Mouse (Mus musculus) left cerebral cortex, postnatal 10 days (tissue): Measurements from ENCODE around the gene Stpg2. TPM values are rescaled to one million over a fixed set of nuclear protein-coding genes. Genes with fewer than 3 reads are reported as not detected.
A peak's percentile ranks its signal among the peaks of the same experiment; 100 is the strongest.
"Not testable (repeated sequence)": the region's sequence is repeated elsewhere in the genome, so short reads cannot be mapped to it uniquely, and the experiment has no call there.

Experiments
- DNase-seq, 2 experiments: peaks; one replicate each; pipeline ENCODE4 v3.0.0; 2021 to 2022; ENCODE audit warnings: low spot score in 2 of 2, mixed read lengths in 1 of 2; ENCODE audit errors: extremely low spot score in 1 of 2
- intact Hi-C: fragments of 180-260 bp; cut with DNase I; formaldehyde crosslinking; loops from one replicate; pipeline ENCODE4 v1.15.1; 2025
- total RNA-seq, 2 experiments: library from RNA; stranded (reverse); gene quantifications; 2 replicates each; pipeline ENCODE4 v1.2.3; 2021

Gene Stpg2
- total RNA-seq, 2 experiments from 2014 or later: 0.16 TPM; not detected in 1

DNA sequence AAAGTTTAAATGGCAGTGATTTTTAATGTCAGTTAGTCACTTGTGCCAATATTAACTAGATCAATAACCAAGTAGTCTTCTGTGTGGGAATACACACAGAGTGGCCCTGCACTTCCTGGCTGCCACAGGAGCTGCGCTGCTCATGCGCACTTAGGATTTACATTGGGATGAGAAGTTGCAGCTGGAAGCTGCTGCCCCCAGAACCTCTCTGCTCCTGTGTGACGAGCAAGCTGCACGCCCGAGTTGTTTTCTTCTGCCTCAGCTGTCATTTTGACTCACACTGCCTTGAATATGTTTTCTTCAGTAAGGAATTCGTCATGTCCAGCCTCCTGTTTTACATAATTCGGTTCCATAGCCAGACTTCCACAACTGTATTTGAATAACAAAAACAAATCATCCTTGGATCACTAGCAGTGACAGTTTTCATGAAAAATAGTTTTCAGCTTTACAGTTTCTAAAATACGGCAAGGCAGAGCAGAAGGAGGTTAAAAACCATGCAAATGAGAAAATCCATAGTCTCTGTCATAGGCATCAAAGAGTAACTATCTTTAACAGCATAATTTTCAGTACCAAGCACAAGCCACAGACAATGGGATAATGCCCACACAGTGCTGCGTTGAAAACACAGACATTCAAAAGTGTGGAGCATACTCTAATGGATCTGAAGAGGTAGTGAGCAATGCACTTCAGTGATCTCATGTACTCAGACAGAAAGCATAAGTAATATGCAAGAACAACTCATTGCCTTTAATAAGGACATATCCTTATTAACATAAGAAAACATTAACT is 191.8 kb downstream of the Stpg2 start:
- DNase-seq: no peak
- intact Hi-C loops: no loop called here

- no peak for DNase-seq
- intact Hi-C loops: no loop called here
These were observed 199.2 kb downstream of the Stpg2 start for GRCm38 (mm10) chr3:139404673-139405072.

DNA sequence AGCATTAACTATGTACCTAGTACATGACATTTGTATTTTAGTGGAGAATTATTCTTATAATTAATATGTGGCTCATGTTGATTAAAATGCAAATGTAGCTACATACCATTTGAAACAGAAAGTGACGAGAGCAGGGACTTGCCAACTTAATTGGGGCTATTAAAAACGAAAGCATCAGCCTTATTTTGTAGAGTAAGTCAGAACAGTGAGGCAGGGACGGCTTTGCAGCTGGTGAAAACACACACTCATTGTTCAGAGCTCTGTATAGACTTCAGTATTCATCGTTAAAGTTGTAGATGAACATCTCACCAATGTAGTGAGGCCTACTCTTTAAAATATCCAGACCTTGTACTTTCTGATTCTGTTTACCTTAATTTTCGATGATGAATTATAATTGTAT is 213.6 kb downstream of the Stpg2 start:
- no peak for DNase-seq
- intact Hi-C loops: no loop called here

DNA sequence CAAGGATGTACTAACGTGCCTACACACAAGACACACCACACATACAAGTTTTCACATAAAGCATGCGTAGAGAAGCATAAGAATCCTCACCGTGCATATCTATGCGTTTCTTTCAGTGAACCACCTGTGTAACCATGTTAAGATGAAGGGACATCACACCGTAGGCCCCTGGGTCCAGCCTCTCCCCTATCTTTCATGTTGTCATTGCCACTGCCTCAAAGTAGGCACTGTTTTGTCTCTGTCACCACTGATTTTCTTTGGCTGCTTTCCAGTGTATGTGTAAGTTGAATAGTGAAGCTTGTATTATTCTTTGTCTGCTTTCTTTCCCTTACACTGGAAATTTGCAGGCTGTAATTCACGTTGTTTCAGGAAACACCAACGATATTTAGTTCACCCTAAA is 236.7 kb downstream of the Stpg2 start:
- intact Hi-C loops: no loop called here

DNA sequence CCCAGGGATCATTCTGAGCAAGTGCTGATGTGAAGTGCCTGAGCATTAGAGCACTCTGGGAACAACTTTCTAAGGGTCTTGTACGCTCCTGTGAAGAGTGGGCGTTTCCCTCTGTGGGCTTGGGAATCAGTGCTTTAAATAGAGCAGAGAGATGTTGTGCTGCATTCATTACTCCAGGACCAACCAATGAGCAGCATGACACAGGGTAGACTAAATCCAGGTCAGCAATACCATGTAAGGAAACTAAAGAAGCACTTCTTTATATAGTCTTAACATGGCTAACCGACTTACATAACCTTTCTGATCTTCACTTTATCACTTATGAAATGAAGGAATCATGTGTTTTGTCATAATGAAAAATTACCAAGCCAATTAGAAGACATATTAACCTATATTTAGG is 290.4 kb downstream of the Stpg2 start:
- DNase-seq: no peak
- intact Hi-C loops: no loop called here

More for the DNA sequence above, 236.7 kb downstream of the Stpg2 start:
- DNase-seq: no peak

DNA sequence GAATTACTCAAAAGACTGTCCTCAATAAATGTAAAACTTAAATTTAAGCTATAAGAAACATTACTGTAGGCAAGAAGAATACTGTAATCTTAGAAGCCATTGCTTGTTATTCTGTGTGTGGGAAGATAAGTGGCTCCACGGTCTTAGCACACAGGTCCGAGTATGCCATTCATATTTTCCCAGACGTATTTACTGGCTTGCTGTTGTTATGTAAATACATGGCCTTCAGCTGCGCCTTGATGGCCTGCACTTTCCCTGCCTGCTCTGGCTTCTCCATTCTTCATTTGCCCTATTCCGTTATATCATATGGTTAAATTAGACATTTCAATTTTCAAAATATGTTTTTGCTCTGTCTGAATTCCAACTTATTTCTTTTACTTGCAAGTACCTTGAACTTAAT is 296.7 kb downstream of the Stpg2 start:
- intact Hi-C loops: loop anchor here (10.0 kb wide), 1 partner anchor 1963 kb away; the partner anchor contains the start of gene Unc5c
- DNase-seq: no peak

DNA sequence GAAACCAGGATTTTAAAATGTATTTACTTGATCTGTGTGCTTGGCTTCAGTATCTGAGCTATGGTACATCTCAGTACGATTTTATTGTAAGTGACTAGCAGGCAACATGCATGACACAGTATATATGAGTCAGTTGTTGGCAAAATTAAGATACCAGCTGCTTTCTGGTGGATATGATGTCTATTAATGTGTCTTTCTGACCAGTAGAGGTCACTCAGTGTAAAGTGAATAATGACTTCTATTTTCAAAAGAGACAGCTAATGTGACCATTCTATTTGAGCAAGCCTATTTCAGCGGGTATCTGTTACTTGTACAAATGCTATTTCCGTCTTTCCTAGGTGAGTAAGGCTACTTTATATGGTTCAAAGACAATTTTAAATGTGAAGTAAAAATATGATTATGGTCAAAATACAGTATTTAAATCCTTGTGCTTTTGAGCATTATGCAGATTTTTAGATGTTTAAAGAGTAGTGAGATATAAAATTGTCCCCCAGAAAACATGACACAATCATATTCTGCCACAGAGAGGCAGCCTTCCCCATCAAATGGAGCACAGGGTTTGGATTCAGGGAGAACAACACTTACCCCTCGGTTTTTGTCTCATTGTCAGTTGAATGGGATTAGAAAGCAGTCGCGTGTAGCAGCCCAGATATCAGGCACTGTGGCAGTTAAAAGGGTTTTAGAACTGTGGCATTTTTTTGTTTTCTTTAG is 303.9 kb downstream of the Stpg2 start:
- intact Hi-C loops: loop anchor here (10.0 kb wide), 1 partner anchor 1955 kb away; the partner anchor contains the start of gene Unc5c
- DNase-seq: peak; percentile 10 to 17

DNA sequence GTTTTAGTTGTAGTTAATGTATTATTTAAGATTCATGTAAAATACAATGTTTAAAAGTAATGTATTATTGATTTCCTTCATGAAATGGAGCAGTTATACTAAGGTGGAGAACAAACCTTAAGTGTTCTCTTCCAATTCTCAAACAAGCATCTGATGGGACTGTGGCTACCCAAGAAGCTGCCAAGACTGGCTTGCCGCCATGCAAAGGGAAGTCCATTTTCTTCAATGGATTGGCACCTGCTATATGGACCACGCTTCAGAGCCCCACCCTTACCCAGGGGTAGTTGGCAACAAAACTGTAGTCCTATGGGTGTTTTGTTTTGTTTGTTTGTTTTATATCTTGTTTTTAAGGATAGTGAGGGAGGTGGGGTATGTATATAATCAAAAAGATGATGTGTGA is 373.0 kb downstream of the Stpg2 start:
- intact Hi-C loops: no loop called here
- no peak for DNase-seq

GRCm38 (mm10) chr3:139581298-139581697 is 375.8 kb downstream of the Stpg2 start:
- no peak for DNase-seq
- intact Hi-C loops: no loop called here

DNA sequence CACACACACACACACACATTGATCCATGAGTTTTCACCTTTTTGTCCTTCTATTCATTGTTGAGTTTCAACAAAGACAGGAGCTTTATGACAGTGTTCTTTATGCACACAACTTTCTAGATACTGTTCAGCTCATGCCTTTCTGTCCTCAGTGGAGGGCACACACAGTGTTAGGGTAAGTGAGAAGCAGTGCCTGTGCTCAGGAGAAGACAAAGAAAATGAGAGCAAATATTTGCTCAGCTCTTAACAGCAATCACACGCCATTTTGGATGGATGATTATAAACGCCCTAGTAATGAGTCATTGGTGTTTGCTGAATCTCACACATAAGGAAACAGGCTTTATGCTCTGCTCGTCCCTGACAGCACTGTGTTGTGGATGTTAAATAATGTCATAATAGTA is 394.0 kb downstream of the Stpg2 start:
- intact Hi-C loops: no loop called here
- DNase-seq: no peak

GRCm38 (mm10) chr3:139608267-139608666 is 402.8 kb downstream of the Stpg2 start:
- DNase-seq, intact Hi-C loops: not testable (repeated sequence)

DNA sequence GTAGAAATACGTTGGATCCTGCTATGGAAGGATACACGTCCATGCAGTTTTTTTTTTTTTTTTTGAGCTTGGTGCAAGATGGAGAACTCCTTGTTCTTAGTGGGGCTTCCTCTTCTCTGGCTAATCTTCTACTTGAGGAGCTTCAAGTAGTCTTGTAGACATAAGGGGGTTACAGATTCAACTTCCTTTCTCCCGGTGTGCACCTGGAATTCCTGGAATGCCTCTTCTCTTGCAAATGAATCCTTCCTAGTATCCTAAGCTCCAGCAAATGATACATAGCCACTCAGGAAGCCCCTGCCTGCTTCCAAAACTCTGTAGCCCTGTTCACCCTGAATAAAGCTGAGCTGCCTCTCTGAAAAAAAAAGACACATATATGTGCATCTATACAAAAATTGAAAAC is 409.1 kb downstream of the Stpg2 start:
- intact Hi-C loops: no loop called here
- no peak for DNase-seq

- intact Hi-C loops: no loop called here
- DNase-seq: no peak
These were observed 410.3 kb downstream of the Stpg2 start for GRCm38 (mm10) chr3:139615791-139616190.

- DNase-seq: no peak
- intact Hi-C loops: no loop called here
These were observed 432.4 kb downstream of the Stpg2 start for GRCm38 (mm10) chr3:139637887-139638286.

DNA sequence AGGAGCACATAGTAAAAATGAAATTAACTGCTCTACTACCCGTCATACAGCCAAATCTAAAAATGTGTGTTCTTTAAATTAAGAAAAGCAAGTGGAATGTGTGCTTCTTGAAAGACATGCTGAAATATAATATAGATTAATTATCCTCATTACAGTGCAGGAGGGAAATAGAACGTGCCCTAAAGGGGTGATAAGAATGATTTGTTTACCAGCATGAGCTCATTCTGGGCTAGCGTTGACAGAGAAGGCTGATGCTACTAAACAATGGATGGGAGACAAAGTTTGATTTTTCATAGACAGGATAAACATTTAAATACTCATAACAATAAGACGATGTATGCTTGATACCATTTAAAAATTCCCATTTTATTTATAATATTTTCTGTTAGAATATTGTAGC is 446.0 kb downstream of the Stpg2 start:
- no peak for DNase-seq
- intact Hi-C loops: no loop called here

GRCm38 (mm10) chr3:139659416-139659815 is 453.9 kb downstream of the Stpg2 start:
- intact Hi-C loops: no loop called here
- DNase-seq: no peak

GRCm38 (mm10) chr3:139662241-139662640 is 456.7 kb downstream of the Stpg2 start:
- DNase-seq: no peak
- intact Hi-C loops: no loop called here

DNA sequence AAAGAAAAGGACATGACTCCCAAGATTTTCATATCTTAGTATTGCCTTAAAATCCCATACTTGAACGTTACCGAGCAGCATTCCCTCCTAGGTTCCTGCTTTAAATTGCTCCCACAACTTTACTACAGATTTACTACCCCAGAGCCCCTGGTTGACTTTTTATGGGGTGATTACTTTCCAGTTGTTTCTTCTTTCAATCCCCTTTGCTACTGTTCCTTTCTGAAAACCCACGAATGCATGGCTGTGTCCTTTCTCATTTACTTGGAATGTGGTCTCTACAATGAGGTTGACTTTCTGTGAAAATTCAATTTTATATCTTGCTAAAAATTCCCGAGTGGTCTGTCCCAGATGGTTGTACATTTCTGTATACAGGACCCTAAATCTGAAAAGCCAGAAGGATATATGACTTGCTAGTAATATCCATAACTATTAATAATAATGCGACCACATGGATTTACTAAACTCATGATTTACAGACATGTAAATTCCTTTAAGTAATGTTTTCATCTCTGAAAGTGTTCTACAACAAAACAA is 458.3 kb downstream of the Stpg2 start:
- intact Hi-C loops: no loop called here
- DNase-seq: no peak

DNA sequence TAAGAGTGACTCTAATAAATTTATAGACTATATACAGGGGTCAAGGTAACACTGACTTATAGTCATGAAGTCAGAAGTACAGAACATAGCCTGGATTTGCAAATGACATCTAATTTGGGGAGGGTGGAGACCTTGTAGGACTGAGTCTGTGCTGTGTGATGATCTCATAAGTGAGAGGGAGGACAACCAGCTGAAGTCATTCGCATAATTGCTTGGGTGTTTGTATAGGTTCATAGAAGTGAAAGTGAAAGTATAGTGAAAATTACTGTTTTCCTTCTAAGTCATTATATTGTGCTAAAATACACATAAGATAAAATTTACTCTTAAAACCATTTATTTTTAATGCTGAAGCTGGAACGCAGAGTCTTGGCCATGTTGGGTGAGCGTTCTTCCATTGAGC is 459.6 kb downstream of the Stpg2 start:
- intact Hi-C loops: no loop called here
- no peak for DNase-seq

GRCm38 (mm10) chr3:139676192-139676591 is 470.7 kb downstream of the Stpg2 start:
- intact Hi-C loops: no loop called here
- DNase-seq: no peak
